Mouse (Mus musculus) regulatory T cell (primary cell): Measurements from ENCODE around the gene Cacna1e.

Experiments
- in situ Hi-C: fragments of 300-600 bp; cut with MboI, MseI; formaldehyde crosslinking; loops from one replicate; pipeline ENCODE4 v1.15.1; 2025; ENCODE audit warnings: high pct_unique_total_duplicates

Gene Cacna1e

DNA sequence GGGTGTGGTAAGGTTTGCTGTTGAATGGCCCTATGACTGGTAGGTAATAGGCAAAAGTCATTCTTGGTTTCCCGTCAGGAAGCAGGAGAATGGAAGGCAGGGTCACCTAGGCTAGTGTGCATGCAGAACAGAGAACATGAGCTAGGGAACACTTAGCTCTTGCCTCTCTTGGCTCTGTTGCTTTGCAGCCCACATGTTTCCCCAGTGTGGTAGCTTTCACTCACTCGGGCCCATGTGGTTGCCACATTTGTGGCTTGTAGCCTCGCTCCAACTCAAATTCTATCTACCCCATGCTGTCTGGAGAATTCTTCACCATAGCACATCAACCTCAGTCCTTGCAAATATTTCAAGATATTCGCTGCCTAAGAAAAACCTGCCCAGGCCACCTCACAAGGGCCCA lies 354.6 kb downstream of the Cacna1e start:
- in situ Hi-C loops = no loop called here

- in situ Hi-C loops = no loop called here
Observed at GRCm38 (mm10) chr1:154528803-154529202, 355.5 kb downstream of the Cacna1e start.

GRCm38 (mm10) chr1:154520715-154521114 lies 363.6 kb downstream of the Cacna1e start:
- in situ Hi-C loops = no loop called here

- in situ Hi-C loops = no loop called here
Observed at GRCm38 (mm10) chr1:154515350-154515749, 369.0 kb downstream of the Cacna1e start.

GRCm38 (mm10) chr1:154511736-154512135 lies 372.6 kb downstream of the Cacna1e start:
- in situ Hi-C loops = no loop called here

DNA sequence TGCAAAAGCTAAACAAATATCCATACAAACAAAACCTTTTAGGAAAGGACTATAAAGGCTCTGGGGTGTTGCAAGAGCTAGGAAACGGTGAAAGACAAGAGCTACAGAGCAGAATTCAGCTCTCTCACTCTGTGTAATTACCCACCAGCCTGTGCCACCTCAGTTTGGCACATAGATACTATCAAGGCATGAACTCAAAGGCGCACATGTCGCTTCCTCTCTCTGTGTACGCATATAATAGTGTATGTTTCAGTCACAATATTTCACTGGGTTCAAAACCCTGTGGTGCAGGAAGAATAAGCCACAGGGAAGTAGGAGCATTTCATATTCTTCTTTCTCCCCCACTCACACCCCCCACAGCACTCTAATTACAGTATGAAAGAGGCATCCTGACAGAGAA lies 380.3 kb downstream of the Cacna1e start:
- in situ Hi-C loops = no loop called here

DNA sequence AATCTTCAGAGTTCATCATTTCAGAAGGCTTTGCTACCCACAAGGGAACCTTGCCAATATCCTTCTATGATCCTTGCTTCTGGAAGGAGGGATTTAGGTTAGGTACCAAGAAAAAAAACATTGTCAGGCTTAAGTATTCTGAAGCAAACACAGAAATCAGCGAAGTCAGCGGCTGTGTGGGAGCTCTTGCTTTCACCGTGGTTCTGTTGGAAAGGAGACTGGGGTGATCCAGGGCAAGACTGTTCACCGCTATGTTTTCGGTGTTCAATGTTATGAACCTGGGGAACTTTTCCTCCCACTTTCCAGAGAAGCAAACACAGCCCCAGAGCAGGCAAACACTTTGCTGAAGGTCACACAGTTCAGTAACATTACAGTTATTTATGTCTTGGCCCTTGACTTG lies 383.4 kb downstream of the Cacna1e start:
- in situ Hi-C loops = no loop called here

- in situ Hi-C loops = no loop called here
Observed at GRCm38 (mm10) chr1:154500187-154500866, 384.0 kb downstream of the Cacna1e start.

GRCm38 (mm10) chr1:154498821-154499220 lies 385.5 kb downstream of the Cacna1e start:
- in situ Hi-C loops = no loop called here

GRCm38 (mm10) chr1:154491071-154491470 lies 393.2 kb downstream of the Cacna1e start:
- in situ Hi-C loops = no loop called here

GRCm38 (mm10) chr1:154476671-154477070 lies 407.6 kb downstream of the Cacna1e start:
- in situ Hi-C loops = no loop called here

- in situ Hi-C loops = no loop called here
Observed at GRCm38 (mm10) chr1:154475706-154476105, 408.6 kb downstream of the Cacna1e start.

GRCm38 (mm10) chr1:154474156-154474555 lies 410.1 kb downstream of the Cacna1e start:
- in situ Hi-C loops = no loop called here

GRCm38 (mm10) chr1:154467265-154467664 lies 417.0 kb downstream of the Cacna1e start:
- in situ Hi-C loops = no loop called here

DNA sequence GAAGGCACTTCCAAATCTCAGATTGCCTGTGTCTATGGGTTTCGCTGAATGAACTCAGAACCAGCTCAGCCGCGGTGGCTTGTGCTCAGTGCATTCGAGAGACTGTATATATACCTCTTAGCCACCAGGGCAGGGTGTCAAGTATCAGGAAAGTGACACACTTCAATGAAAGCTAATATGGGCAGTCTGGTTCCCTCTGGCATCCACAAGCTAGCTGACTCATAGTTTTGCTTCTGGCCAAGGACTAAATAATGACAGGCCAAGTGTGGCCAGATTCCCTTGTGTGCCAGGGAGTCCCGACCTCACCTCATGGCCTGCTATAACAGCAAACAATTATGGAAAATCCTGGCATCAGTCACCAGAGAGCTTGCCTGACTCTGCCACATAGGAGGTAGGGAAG lies 422.8 kb downstream of the Cacna1e start:
- in situ Hi-C loops = no loop called here

DNA sequence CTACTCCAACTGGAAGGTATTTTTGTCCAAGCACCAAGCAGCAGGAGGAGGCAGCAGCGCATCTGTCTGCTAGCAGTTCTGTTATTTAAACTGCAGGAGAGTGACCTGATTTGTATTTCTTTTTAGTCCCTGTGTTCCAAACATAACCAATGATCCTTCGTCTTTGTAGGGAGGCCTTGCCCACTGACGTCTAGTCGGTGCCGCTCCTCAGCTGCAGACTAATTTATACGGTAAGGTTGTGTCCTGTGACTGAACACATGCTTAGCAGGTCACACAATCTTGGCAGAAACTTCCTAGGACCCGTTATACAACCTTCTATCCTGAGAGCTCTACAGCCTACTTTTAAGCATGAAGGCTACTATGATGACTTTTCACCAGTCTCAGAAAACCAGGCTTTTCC lies 424.2 kb downstream of the Cacna1e start:
- in situ Hi-C loops = no loop called here

DNA sequence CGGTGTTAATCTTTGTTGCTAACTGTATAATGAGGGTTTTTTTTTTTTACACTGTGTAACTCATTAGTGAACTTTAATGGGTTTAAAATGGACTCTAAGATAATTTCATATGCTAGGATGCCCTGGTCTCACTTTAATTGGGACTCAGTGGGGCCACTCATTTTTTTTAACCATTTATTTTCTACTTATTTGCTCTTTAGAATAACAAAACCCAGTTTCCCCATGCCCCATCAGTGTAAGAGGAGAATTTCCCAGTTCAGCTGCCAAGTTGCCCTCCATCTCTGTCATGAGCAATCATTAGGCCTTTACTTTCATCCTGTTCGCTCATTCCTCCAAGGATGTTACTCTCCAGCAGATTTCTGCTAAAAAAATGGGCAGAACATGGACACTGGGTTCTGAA lies 425.7 kb downstream of the Cacna1e start:
- in situ Hi-C loops = no loop called here

- in situ Hi-C loops = no loop called here
Observed at GRCm38 (mm10) chr1:154450799-154451198, 433.5 kb downstream of the Cacna1e start.

DNA sequence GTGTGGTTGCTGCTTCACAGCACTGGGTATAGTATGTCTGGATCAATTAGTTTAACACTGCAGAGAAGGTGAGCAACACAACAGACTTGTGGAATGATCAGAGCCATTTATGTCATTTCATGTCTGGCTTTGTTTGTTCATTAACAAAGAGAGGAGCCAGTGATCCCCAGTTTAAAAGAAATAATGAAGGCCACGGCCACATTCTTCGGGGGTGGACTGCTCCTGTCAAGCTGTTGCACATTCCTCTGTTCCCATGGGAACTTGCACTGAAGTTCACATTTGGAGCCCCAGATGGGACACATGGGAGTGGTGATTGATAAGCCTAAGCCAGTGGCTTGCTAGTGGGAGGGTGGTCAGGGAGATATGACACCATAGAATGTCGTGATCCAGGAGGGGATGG lies 437.8 kb downstream of the Cacna1e start:
- in situ Hi-C loops = loop anchor here (10.0 kb wide), 1 partner anchor 592 kb away; no protein-coding TSS in a partner anchor

GRCm38 (mm10) chr1:154433520-154433919 lies 450.8 kb downstream of the Cacna1e start:
- in situ Hi-C loops = no loop called here

DNA sequence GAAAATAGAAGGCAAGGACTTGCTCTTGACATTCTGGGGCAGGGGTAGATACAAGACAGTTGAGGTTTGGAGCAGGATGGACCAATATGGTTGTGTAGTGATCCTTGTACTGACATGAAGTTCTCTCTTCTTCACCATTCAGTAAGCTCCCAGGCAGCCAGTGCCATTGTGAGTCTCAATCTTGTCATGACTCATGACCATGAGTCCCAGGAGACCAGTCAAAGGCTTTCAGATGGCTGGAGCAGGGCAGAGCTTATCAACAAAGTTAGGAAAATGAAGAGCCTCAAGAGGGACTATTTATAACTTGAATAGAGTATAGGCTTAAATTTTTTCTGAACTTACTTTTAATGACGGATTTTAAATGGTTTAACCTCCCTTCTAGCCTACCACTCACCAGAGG lies 451.2 kb downstream of the Cacna1e start:
- in situ Hi-C loops = no loop called here

GRCm38 (mm10) chr1:154428276-154428675 lies 456.0 kb downstream of the Cacna1e start:
- in situ Hi-C loops = no loop called here

- in situ Hi-C loops = no loop called here
Observed at GRCm38 (mm10) chr1:154418278-154418677, 466.0 kb downstream of the Cacna1e start.
